Mouse (Mus musculus): ENCODE measurements at regions not wholly inside any gene's neighbourhood (a gene's known extent, or its start where the extent isn't known, plus 50 kb on each side); places are given as distances from the start of the nearest gene placed in this dataset.

- Histone ChIP-seq H3K4me1 (replicated peaks; ENCODE audit: control insufficient read depth in 2 of 2, insufficient read depth in 2 of 2, low read length in 1 of 2) (no peaks in the 10 kb centered on the region), H3K4me2 (ENCODE audit: low read depth) (no peak overlapping the region), H3K9ac (replicated peaks) (no peak overlapping the region), H3K36me3 (replicated peaks; ENCODE audit: control insufficient read depth, insufficient read depth, low read depth) (no peaks in the 10 kb centered on the region), H3K4me3 (ENCODE audit: insufficient read depth in 1 of 2, low read depth in 2 of 2, low read length in 2 of 2) (no peak overlapping the region), H3K27ac (no peak overlapping the region), H3K27me3 (ENCODE audit: control insufficient read depth, insufficient read depth, low read length) (no peaks in the 10 kb centered on the region), H3K9me3 (ENCODE audit: control insufficient read depth, low read length) (no peaks in the 10 kb centered on the region)
- WGBS (ENCODE audit: insufficient replicate concordance): 22% methylated on average over 4 of the region's 4 CpGs
- no peak for DNase-seq (ENCODE audit: low read depth in 3 of 3, low spot score in 3 of 3)
- no peak for ATAC-seq (ENCODE audit: insufficient read depth)
- TF ChIP-seq CTCF (IDR thresholded peaks at IDR 0.05; ENCODE audit: low read depth) (no peak), EP300 (IDR thresholded peaks at IDR 0.05; ENCODE audit: low read depth) (no peak)
Measured at GRCm38 (mm10) chr7:138121497-138121896, 276.0 kb downstream of the Tcerg1l start.

- H3K36me3 ChIP-seq (replicated peaks; ENCODE audit: control insufficient read depth, insufficient read depth, low read depth): no peaks in the 10 kb centered on the region
- TF ChIP-seq EP300 (IDR thresholded peaks at IDR 0.05; ENCODE audit: low read depth) (no peak), CTCF (IDR thresholded peaks at IDR 0.05; ENCODE audit: low read depth) (no peak)
- WGBS (ENCODE audit: insufficient replicate concordance): 37% methylated on average over 2 of the region's 2 CpGs
- H3K27me3 ChIP-seq (ENCODE audit: control insufficient read depth, insufficient read depth, low read length): no peaks in the 10 kb centered on the region
- no peaks in the 10 kb centered on the region for H3K9me3 ChIP-seq (ENCODE audit: control insufficient read depth, low read length)
- H3K27ac ChIP-seq: no peak overlapping the region
- no peak overlapping the region for H3K4me3 ChIP-seq (ENCODE audit: insufficient read depth in 1 of 2, low read depth in 2 of 2, low read length in 2 of 2)
- no peak overlapping the region for H3K4me2 ChIP-seq (ENCODE audit: low read depth)
- DNase-seq (ENCODE audit: low read depth in 3 of 3, low spot score in 3 of 3): no peak
- ATAC-seq (ENCODE audit: insufficient read depth): no peak
- H3K9ac ChIP-seq (replicated peaks): no peak overlapping the region
- H3K4me1 ChIP-seq (replicated peaks; ENCODE audit: control insufficient read depth in 2 of 2, insufficient read depth in 2 of 2, low read length in 1 of 2): no peaks in the 10 kb centered on the region
Measured at GRCm38 (mm10) chr7:138129701-138130100, 267.8 kb downstream of the Tcerg1l start.

GRCm38 (mm10) chr7:138133427-138133826, 264.1 kb downstream of the Tcerg1l start:
- no peak for ATAC-seq (ENCODE audit: insufficient read depth)
- Histone ChIP-seq H3K9me3 (ENCODE audit: control insufficient read depth, low read length) (no peaks in the 10 kb centered on the region), H3K36me3 (replicated peaks; ENCODE audit: control insufficient read depth, insufficient read depth, low read depth) (no peaks in the 10 kb centered on the region), H3K4me2 (ENCODE audit: low read depth) (no peak overlapping the region), H3K4me1 (replicated peaks; ENCODE audit: control insufficient read depth in 2 of 2, insufficient read depth in 2 of 2, low read length in 1 of 2) (no peaks in the 10 kb centered on the region), H3K4me3 (ENCODE audit: insufficient read depth in 1 of 2, low read depth in 2 of 2, low read length in 2 of 2) (no peak overlapping the region), H3K27ac (no peak overlapping the region), H3K9ac (replicated peaks) (no peak overlapping the region), H3K27me3 (ENCODE audit: control insufficient read depth, insufficient read depth, low read length) (no peaks in the 10 kb centered on the region)
- TF ChIP-seq EP300 (IDR thresholded peaks at IDR 0.05; ENCODE audit: low read depth) (no peak), CTCF (IDR thresholded peaks at IDR 0.05; ENCODE audit: low read depth) (no peak)
- WGBS (ENCODE audit: insufficient replicate concordance): 75% methylated on average over 6 of the region's 6 CpGs
- DNase-seq (ENCODE audit: low read depth in 3 of 3, low spot score in 3 of 3): no peak

GRCm38 (mm10) chr7:138137934-138138333, 259.6 kb downstream of the Tcerg1l start:
- TF ChIP-seq CTCF (IDR thresholded peaks at IDR 0.05; ENCODE audit: low read depth) (no peak), EP300 (IDR thresholded peaks at IDR 0.05; ENCODE audit: low read depth) (no peak)
- ATAC-seq (ENCODE audit: insufficient read depth): no peak
- no peak overlapping the region for H3K9ac ChIP-seq (replicated peaks)
- no peak overlapping the region for H3K4me2 ChIP-seq (ENCODE audit: low read depth)
- no peak for DNase-seq (ENCODE audit: low read depth in 3 of 3, low spot score in 3 of 3)
- H3K4me3 ChIP-seq (ENCODE audit: insufficient read depth in 1 of 2, low read depth in 2 of 2, low read length in 2 of 2): no peak overlapping the region
- H3K36me3 ChIP-seq (replicated peaks; ENCODE audit: control insufficient read depth, insufficient read depth, low read depth): no peaks in the 10 kb centered on the region
- H3K4me1 ChIP-seq (replicated peaks; ENCODE audit: control insufficient read depth in 2 of 2, insufficient read depth in 2 of 2, low read length in 1 of 2): no peaks in the 10 kb centered on the region
- no peak overlapping the region for H3K27ac ChIP-seq
- no peaks in the 10 kb centered on the region for H3K9me3 ChIP-seq (ENCODE audit: control insufficient read depth, low read length)
- no peaks in the 10 kb centered on the region for H3K27me3 ChIP-seq (ENCODE audit: control insufficient read depth, insufficient read depth, low read length)
- 38% methylated on average over 1 of the region's 1 CpGs for WGBS (ENCODE audit: insufficient replicate concordance)

GRCm38 (mm10) chr7:138139766-138140165, 257.8 kb downstream of the Tcerg1l start:
- no peaks in the 10 kb centered on the region for H3K9me3 ChIP-seq (ENCODE audit: control insufficient read depth, low read length)
- ATAC-seq (ENCODE audit: insufficient read depth): no peak
- no peaks in the 10 kb centered on the region for H3K4me1 ChIP-seq (replicated peaks; ENCODE audit: control insufficient read depth in 2 of 2, insufficient read depth in 2 of 2, low read length in 1 of 2)
- WGBS (ENCODE audit: insufficient replicate concordance): 71% methylated on average over 5 of the region's 5 CpGs
- no peak overlapping the region for H3K9ac ChIP-seq (replicated peaks)
- DNase-seq (ENCODE audit: low read depth in 3 of 3, low spot score in 3 of 3): no peak
- TF ChIP-seq CTCF (IDR thresholded peaks at IDR 0.05; ENCODE audit: low read depth) (no peak), EP300 (IDR thresholded peaks at IDR 0.05; ENCODE audit: low read depth) (no peak)
- no peaks in the 10 kb centered on the region for H3K27me3 ChIP-seq (ENCODE audit: control insufficient read depth, insufficient read depth, low read length)
- no peak overlapping the region for H3K4me3 ChIP-seq (ENCODE audit: insufficient read depth in 1 of 2, low read depth in 2 of 2, low read length in 2 of 2)
- H3K4me2 ChIP-seq (ENCODE audit: low read depth): no peak overlapping the region
- H3K36me3 ChIP-seq (replicated peaks; ENCODE audit: control insufficient read depth, insufficient read depth, low read depth): no peaks in the 10 kb centered on the region
- H3K27ac ChIP-seq: no peak overlapping the region
